Mouse (Mus musculus) intestine, postnatal 0 days (tissue): ENCODE measurements around the gene Uap1. TPM values are rescaled to one million over a fixed set of nuclear protein-coding genes. Genes with fewer than 3 reads are reported as not detected.

Experiments used
- ATAC-seq: fragments of 200-750 bp; cut with Nextera tagmentation; 2 replicates; pipeline ENCODE4 v1.8.0; 2017; ENCODE audit warnings: mild to moderate bottlenecking, moderate TSS enrichment, moderate library complexity
- H3K27ac ChIP-seq: fragments of 300-500 bp; sonication (generic); 2 replicates; pipeline ENCODE4 v1.5.1; 2014; ENCODE audit warnings: mild to moderate bottlenecking, low read depth, low read length, moderate library complexity
- H3K27me3 ChIP-seq: fragments of 300-500 bp; sonication (generic); replicated peaks from 2 replicates; pipeline ENCODE4 v1.6.1; 2014; ENCODE audit warnings: low read length, mixed read lengths; ENCODE audit not compliant: control insufficient read depth, insufficient read depth
- H3K36me3 ChIP-seq: fragments of 300-500 bp; sonication (generic); 2 replicates; pipeline ENCODE4 v1.6.1; 2014; ENCODE audit warnings: mild to moderate bottlenecking, moderate library complexity; ENCODE audit not compliant: control insufficient read depth, insufficient read depth
- H3K4me1 ChIP-seq: fragments of 300-500 bp; sonication (generic); replicated peaks from 2 replicates; pipeline ENCODE4 v1.6.1; 2014; ENCODE audit warnings: antibody characterized with exemption, low read length, mixed read lengths; ENCODE audit not compliant: control insufficient read depth, insufficient read depth
- H3K4me2 ChIP-seq: fragments of 300-500 bp; sonication (generic); replicated peaks from 2 replicates; pipeline ENCODE4 v1.6.1; 2014; ENCODE audit warnings: low read depth, mild to moderate bottlenecking, moderate library complexity
- H3K4me3 ChIP-seq: fragments of 300-500 bp; sonication (generic); 2 replicates; pipeline ENCODE4 v1.5.1; 2014; ENCODE audit warnings: low read depth, low read length
- H3K9ac ChIP-seq: fragments of 300-500 bp; sonication (generic); 2 replicates; pipeline ENCODE4 v1.6.1; 2014; ENCODE audit warnings: mild to moderate bottlenecking, low read depth, low read length
- H3K9me3 ChIP-seq: fragments of 300-500 bp; sonication (generic); 2 replicates; pipeline ENCODE4 v1.6.1; 2016; ENCODE audit warnings: mixed run types; ENCODE audit not compliant: control insufficient read depth
- CTCF ChIP-seq: sonication (generic); IDR thresholded peaks from 2 replicates; pipeline ENCODE4 v1.5.1; 2016; ENCODE audit warnings: low read depth, mild to moderate bottlenecking, control low read depth, antibody characterized with exemption, moderate library complexity
- WGBS: fragments of 180-500 bp; shearing (Covaris S2); extraction: QIAGEN DNeasy Blood & Tissue Kit; methylation state at CpG from one replicate; pipeline ENCODE4 v1.1.7; 2014; 5-methylcytosine and 5-hydroxymethylcytosine counted together
- polyA plus RNA-seq: library from polyadenylated mRNA; unstranded; fragments of >200 nt; fragmentation: Nextera tagmentation; extraction: Ambion mirVana; gene quantifications from 2 replicates; pipeline ENCODE4 v1.2.1, GENCODE M21; 2015

Uap1 gene
- polyA plus RNA-seq, 1 experiment from 2014 or later: 22.3 TPM

GRCm38 (mm10) chr1:170214383-170214756 is 39.6 kb upstream of the Uap1 start:
- Histone ChIP-seq H3K9me3 (no peaks in the 10 kb centered on the region), H3K4me1 (no peaks in the 10 kb centered on the region), H3K4me3 (peak overlapping the region; percentile 94), H3K9ac (peak overlapping the region; percentile 94), H3K4me2 (peak overlapping the region; percentile 79), H3K27ac (no peak overlapping the region), H3K36me3 (peaks cover 14% of the 10 kb centered on the region; the same call in 1 of the 2 replicates), H3K27me3 (no peaks in the 10 kb centered on the region)
- WGBS: 14% methylated on average over 7 of the region's 7 CpGs
- ATAC-seq: no peak
- TF ChIP-seq CTCF: no peak

GRCm38 (mm10) chr1:170213181-170213879 is 38.6 kb upstream of the Uap1 start:
- Histone ChIP-seq H3K4me2 (no peak overlapping the region), H3K27me3 (no peaks in the 10 kb centered on the region), H3K9me3 (no peaks in the 10 kb centered on the region), H3K4me1 (no peaks in the 10 kb centered on the region), H3K36me3 (peaks cover 24% of the 10 kb centered on the region), H3K9ac (no peak overlapping the region), H3K4me3 (no peak overlapping the region), H3K27ac (no peak overlapping the region)
- ATAC-seq: no peak
- 81% methylated on average over 10 of the region's 10 CpGs for WGBS
- no peak for TF ChIP-seq CTCF

DNA sequence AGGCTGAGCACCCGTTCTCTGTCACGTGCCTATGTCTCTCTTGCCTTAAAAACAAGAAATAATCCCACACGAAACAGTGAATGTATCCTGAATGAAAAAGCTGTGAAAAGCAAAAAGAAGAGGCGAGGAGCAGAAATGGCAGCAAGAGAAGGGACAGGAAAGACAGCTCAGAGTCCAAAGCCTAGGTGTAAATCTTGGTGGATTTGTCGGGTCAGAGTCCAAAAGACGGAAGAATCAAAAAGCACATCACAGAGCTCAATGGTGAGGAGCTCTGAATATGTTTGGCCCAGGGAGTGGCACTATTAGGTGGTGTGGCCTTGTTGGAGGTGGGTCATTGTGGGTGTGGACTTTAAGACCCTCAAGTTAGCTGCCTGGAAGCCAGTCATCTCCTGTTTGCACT is 31.6 kb upstream of the Uap1 start:
- Histone ChIP-seq H3K4me2 (no peak overlapping the region), H3K4me1 (no peaks in the 10 kb centered on the region), H3K36me3 (peaks cover 69% of the 10 kb centered on the region), H3K27ac (no peak overlapping the region), H3K9ac (no peak overlapping the region), H3K4me3 (no peak overlapping the region), H3K27me3 (no peaks in the 10 kb centered on the region), H3K9me3 (no peaks in the 10 kb centered on the region)
- no peak for ATAC-seq
- WGBS: 88% methylated on average over 6 of the region's 6 CpGs
- no peak for TF ChIP-seq CTCF

DNA sequence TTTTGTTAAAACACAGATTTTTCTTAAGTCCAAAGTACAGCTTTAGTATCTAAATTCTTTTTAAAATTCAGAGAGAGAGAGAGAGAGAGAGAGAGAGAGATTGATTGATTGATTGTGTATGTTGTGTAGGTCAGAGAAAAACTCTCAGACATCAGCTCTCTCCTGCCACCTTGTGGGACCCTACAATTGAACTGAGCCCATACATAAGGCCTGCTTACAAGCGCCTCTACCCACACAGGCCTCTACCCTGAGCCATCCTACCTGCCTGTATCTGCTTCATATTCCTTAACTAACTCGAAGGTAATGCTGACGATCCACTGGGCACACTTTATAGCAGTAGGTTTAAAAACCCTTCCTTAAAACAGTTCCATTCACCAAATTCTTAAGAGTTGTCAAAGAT is 25.6 kb upstream of the Uap1 start:
- 78% methylated on average over 3 of the region's 3 CpGs for WGBS
- H3K36me3 ChIP-seq: peaks cover 72% of the 10 kb centered on the region
- H3K9ac ChIP-seq: no peak overlapping the region
- H3K27me3 ChIP-seq: no peaks in the 10 kb centered on the region
- H3K4me1 ChIP-seq: no peaks in the 10 kb centered on the region
- H3K27ac ChIP-seq: no peak overlapping the region
- H3K4me3 ChIP-seq: no peak overlapping the region
- H3K4me2 ChIP-seq: no peak overlapping the region
- ATAC-seq: no peak
- peak; percentile 68 for TF ChIP-seq CTCF
- H3K9me3 ChIP-seq: no peaks in the 10 kb centered on the region

DNA sequence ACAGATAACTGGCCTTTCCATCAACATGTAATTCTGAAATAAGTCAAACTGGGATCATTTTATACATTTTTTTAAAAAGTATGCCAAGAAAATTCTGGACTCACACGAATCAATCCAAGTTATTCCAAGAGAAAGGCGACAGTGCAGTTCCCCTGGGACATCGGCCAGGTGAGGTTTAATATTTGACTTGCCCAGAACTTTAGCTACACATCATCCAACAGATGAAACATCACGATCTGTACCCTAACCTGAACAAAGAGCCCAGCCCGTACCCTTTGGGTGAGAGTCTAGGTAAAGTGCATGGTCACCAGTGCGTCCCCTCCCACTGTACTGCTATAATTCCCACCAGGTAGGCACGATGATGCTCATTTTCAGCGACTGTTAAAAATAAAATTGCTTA is 21.5 kb upstream of the Uap1 start:
- TF ChIP-seq CTCF: no peak
- no peaks in the 10 kb centered on the region for H3K27me3 ChIP-seq
- H3K4me2 ChIP-seq: no peak overlapping the region
- no peaks in the 10 kb centered on the region for H3K4me1 ChIP-seq
- H3K4me3 ChIP-seq: no peak overlapping the region
- H3K9ac ChIP-seq: no peak overlapping the region
- 93% methylated on average over 8 of the region's 8 CpGs for WGBS
- peaks cover 75% of the 10 kb centered on the region for H3K36me3 ChIP-seq
- no peak for ATAC-seq
- H3K9me3 ChIP-seq: no peaks in the 10 kb centered on the region
- no peak overlapping the region for H3K27ac ChIP-seq

GRCm38 (mm10) chr1:170191925-170192324 is 17.2 kb upstream of the Uap1 start:
- WGBS: 96% methylated on average over 1 of the region's 1 CpGs
- no peaks in the 10 kb centered on the region for H3K9me3 ChIP-seq
- H3K4me1 ChIP-seq: no peaks in the 10 kb centered on the region
- H3K4me3 ChIP-seq: no peak overlapping the region
- TF ChIP-seq CTCF: no peak
- H3K36me3 ChIP-seq: peaks cover 41% of the 10 kb centered on the region
- H3K4me2 ChIP-seq: no peak overlapping the region
- no peaks in the 10 kb centered on the region for H3K27me3 ChIP-seq
- no peak overlapping the region for H3K27ac ChIP-seq
- no peak for ATAC-seq
- H3K9ac ChIP-seq: no peak overlapping the region
